Mouse (Mus musculus): ENCODE measurements around the gene Gpc4. TPM values are rescaled to one million over a fixed set of nuclear protein-coding genes. Genes with fewer than 3 reads are reported as not detected.

Gene Gpc4
- polyA plus RNA-seq (2015; fragmentation: Nextera tagmentation; extraction: Ambion mirVana): 77.7 and 108 TPM in 2 replicates

DNA sequence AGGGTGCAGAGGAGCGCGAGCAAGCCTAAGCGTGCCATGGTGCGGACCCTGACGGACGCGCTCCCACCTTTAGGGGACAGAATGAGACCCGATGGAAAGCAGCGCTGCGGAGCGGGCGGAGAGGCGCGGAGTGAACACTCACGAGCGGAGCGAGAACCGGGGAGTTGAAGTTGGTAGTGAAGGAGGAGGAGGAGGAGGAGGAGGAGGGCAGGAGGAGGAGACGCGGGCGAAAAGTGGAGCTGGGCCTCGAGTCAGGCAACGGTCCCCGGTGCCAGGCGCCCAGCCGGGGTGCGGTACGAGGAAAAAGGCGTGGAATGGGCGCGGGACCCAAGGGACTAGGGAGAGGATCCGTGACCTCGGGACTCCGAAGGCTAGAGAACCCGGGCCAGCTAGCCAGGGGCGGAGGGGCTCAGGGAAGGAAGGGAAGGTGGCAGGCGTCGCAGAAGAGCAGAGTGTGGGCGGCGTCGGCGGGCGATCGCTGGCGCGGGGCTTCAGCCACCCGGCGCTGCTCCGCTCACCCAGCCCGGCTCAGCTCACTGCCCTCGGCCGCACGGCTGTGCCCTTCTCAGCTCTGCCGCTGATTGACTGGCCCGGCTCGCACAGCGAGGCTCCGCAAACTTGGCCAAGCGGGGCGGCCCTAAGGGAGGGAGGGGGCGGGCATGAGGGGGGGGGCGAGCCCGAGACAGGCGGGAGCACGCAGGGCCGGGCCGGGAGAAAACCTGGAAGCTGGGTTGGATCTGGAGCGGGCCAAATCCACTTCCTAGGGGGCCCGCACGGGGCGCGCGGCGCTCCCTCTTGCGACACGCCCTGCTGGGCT lies at the start of gene Gpc4:
Gene Gpc4, minus strand, starts transcription at position 515 of the 817 bp plus-strand sequence.

Other genes with a start within 250 kb of the Gpc4 start
- gene 1700080O16Rik, start 192.5 kb downstream of the Gpc4 start, polyA plus RNA-seq (2015; fragmentation: Nextera tagmentation; extraction: Ambion mirVana): 0.22 TPM in 1 of 2 replicates, not detected in the other

All from urinary bladder, postnatal 0 days (tissue).